Mouse (Mus musculus): ENCODE measurements at regions not wholly inside any gene's neighbourhood (a gene's known extent, or its start where the extent isn't known, plus 50 kb on each side); places are given as distances from the start of the nearest gene placed in this dataset.

DNA sequence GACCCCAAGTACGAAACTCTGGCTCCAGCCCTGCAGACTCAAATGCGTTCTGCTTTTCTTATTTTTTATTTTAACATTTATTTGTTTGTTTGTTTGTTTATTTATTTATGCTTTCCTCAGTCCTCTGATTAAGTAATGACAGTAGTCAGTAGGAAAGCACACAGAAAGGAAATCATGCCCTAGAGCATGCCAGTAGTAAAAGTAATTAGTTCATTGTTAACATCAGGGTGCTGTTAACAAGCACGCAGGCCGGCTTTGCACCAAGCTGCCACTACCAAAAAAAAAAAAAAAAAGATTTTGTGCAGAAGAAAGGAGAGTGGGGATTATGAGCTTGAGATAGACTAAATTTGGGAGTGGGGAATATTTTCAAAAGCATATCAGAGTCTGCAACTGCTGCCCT, 231.7 kb downstream of the Ttll7 start:
- TF ChIP-seq EP300 (IDR thresholded peaks at IDR 0.05) = no peak
- no peak for TF ChIP-seq CTCF (IDR thresholded peaks at IDR 0.05)
